12 mouse cellular contexts compared by ENCODE assay signal in genomic region chr15:77829542-77829941, GRCm38 (mm10). TPM values are rescaled to one million over a fixed set of nuclear protein-coding genes. Genes with fewer than 3 reads are reported as not detected.
DNase-seq lines count a peak whose midpoint lies in the region; ATAC-seq and TF ChIP-seq lines count a peak whose summit lies in the region.
"Had no signal": no experiment of that assay in that cellular context is flagged by ENCODE, and none has a peak within 500 bp of the region (broad histone marks: within the 10 kb centered on the region; RNA-seq: fewer than 3 reads in every experiment).

No protein-coding gene starts in this region.

- H3K9me3 ChIP-seq in hindbrain, embryonic 10.5 days, result no peaks in the 10 kb centered on the region
- no peaks in the 10 kb centered on the region for H3K9me3 ChIP-seq in hindbrain, embryonic 16.5 days (ENCODE audit: control insufficient read depth, low read length)
- H3K9me3 ChIP-seq in lung, postnatal 0 days (ENCODE audit: low read length), result no peaks in the 10 kb centered on the region
- H3K9me3 ChIP-seq in stomach, postnatal 0 days (ENCODE audit: control insufficient read depth, low read length), result no peaks in the 10 kb centered on the region
- H3K9me3 ChIP-seq: heart, embryonic 13.5 days; limb, embryonic 13.5 days; midbrain, embryonic 10.5 days had no signal

- H3K27me3 ChIP-seq in hindbrain, embryonic 10.5 days (ENCODE audit: insufficient read depth, poor library complexity, severe bottlenecking), result no peaks in the 10 kb centered on the region
- no peaks in the 10 kb centered on the region for H3K27me3 ChIP-seq in hindbrain, embryonic 16.5 days (replicated peaks; ENCODE audit: control insufficient read depth, insufficient read depth, low read length)
- no peaks in the 10 kb centered on the region for H3K27me3 ChIP-seq in lung, postnatal 0 days (replicated peaks; ENCODE audit: insufficient read depth, low read length)
- H3K27me3 ChIP-seq in stomach, postnatal 0 days (ENCODE audit: control insufficient read depth, insufficient read depth, low read length), result no peaks in the 10 kb centered on the region
- H3K27me3 ChIP-seq: heart, embryonic 13.5 days; limb, embryonic 13.5 days had no signal

- WGBS in hindbrain, embryonic 10.5 days, result 82% methylated on average over 2 of the region's 2 CpGs
- 74% methylated on average over 2 of the region's 2 CpGs for WGBS in hindbrain, embryonic 16.5 days
- 63% methylated on average over 2 of the region's 2 CpGs for WGBS in lung, postnatal 0 days
- WGBS in lung, adult 2 months, result 55% methylated on average over 2 of the region's 2 CpGs
- 66% methylated on average over 2 of the region's 2 CpGs for WGBS in stomach, postnatal 0 days

- ATAC-seq in hindbrain, embryonic 16.5 days, result no peak
- ATAC-seq in lung, postnatal 0 days, result no peak
- ATAC-seq in stomach, postnatal 0 days (ENCODE audit: low FRiP score, low TSS enrichment), result no peak

- no peak for TF ChIP-seq POLR2A in lung, adult 2 months (IDR thresholded peaks at IDR 0.05; ENCODE audit: borderline replicate concordance, extremely low read depth, low read depth, low read length)
- no peak for TF ChIP-seq POLR2A in embryonic fibroblast, embryonic 13.5 days (IDR thresholded peaks at IDR 0.05; ENCODE audit: low read depth, low read length)

- no peak overlapping the region for H3K4me3 ChIP-seq in hindbrain, embryonic 10.5 days
- H3K4me3 ChIP-seq in hindbrain, embryonic 16.5 days (ENCODE audit: low read length), result no peak overlapping the region
- no peak overlapping the region for H3K4me3 ChIP-seq in lung, postnatal 0 days (ENCODE audit: low read depth, low read length)
- no peak overlapping the region for H3K4me3 ChIP-seq in lung, adult 2 months (replicated peaks; ENCODE audit: extremely low read depth, low read depth, low read length)
- no peak overlapping the region for H3K4me3 ChIP-seq in embryonic fibroblast, embryonic 13.5 days (ENCODE audit: insufficient read depth, low read length)
- H3K4me3 ChIP-seq in stomach, postnatal 0 days (ENCODE audit: low read depth, low read length), result no peak overlapping the region
- H3K4me3 ChIP-seq: heart, embryonic 13.5 days; limb, embryonic 13.5 days; midbrain, embryonic 10.5 days had no signal

- no peak overlapping the region for H3K9ac ChIP-seq in hindbrain, embryonic 16.5 days (ENCODE audit: low read depth, low read length)
- H3K9ac ChIP-seq in lung, postnatal 0 days (replicated peaks; ENCODE audit: low read depth), result no peak overlapping the region
- H3K9ac ChIP-seq in stomach, postnatal 0 days (ENCODE audit: low read length), result no peak overlapping the region
- H3K9ac ChIP-seq: heart, embryonic 13.5 days; hindbrain, embryonic 14.5 days; limb, embryonic 13.5 days had no signal

- peak overlapping the region; percentile 40; the same call in 1 of the 2 replicates for H3K27ac ChIP-seq in hindbrain, embryonic 10.5 days
- no peak overlapping the region for H3K27ac ChIP-seq in hindbrain, embryonic 16.5 days (ENCODE audit: low read depth, low read length)
- peak overlapping the region; percentile 61; the same call in 1 of the 2 replicates for H3K27ac ChIP-seq in lung, postnatal 0 days (ENCODE audit: low read length)
- peak overlapping the region; percentile 10; the same call in 1 of the 2 replicates for H3K27ac ChIP-seq in embryonic fibroblast, embryonic 13.5 days (ENCODE audit: insufficient read depth, low read length)
- peak overlapping the region; percentile 45 for H3K27ac ChIP-seq in stomach, postnatal 0 days (replicated peaks)
- H3K27ac ChIP-seq: hindbrain, embryonic 14.5 days; limb, embryonic 13.5 days; midbrain, embryonic 10.5 days had no signal

- no peak overlapping the region for H3K4me2 ChIP-seq in hindbrain, embryonic 16.5 days (ENCODE audit: low read length)
- no peak overlapping the region for H3K4me2 ChIP-seq in lung, postnatal 0 days (replicated peaks; ENCODE audit: low read depth, low read length)
- H3K4me2 ChIP-seq in stomach, postnatal 0 days (replicated peaks; ENCODE audit: low read depth), result no peak overlapping the region
- H3K4me2 ChIP-seq: heart, embryonic 13.5 days; hindbrain, embryonic 14.5 days; limb, embryonic 13.5 days had no signal

- TF ChIP-seq CTCF in lung, postnatal 0 days (IDR thresholded peaks at IDR 0.05), result no peak
- no peak for TF ChIP-seq CTCF in lung, adult 2 months (IDR thresholded peaks at IDR 0.05; ENCODE audit: insufficient read depth, low read length)
- no peak for TF ChIP-seq CTCF in embryonic fibroblast, embryonic 13.5 days (IDR thresholded peaks at IDR 0.05; ENCODE audit: borderline replicate concordance, insufficient read depth, low read length)
- TF ChIP-seq CTCF in stomach, postnatal 0 days (IDR thresholded peaks at IDR 0.05; ENCODE audit: low read depth), result no peak

- DNase-seq in hindbrain, embryonic 10.5 days (ENCODE audit: low spot score), result no peak
- DNase-seq in lung, postnatal 0 days (ENCODE audit: low spot score), result no peak
- no peak for DNase-seq in lung, adult 2 months
- DNase-seq in stomach, postnatal 0 days (ENCODE audit: low spot score), result no peak
- DNase-seq in right cerebral cortex, adult 2 months (ENCODE audit: low spot score in 2 of 2), result no peak
- DNase-seq: adrenal gland, postnatal 10 days had no signal

- H3K4me1 ChIP-seq in hindbrain, embryonic 10.5 days (replicated peaks), result peaks cover 48% of the 10 kb centered on the region
- H3K4me1 ChIP-seq in hindbrain, embryonic 16.5 days (ENCODE audit: control insufficient read depth, insufficient read depth, low read depth, low read length), result peaks cover 3% of the 10 kb centered on the region; the same call in 1 of the 2 replicates
- peaks cover 64% of the 10 kb centered on the region for H3K4me1 ChIP-seq in lung, postnatal 0 days (ENCODE audit: insufficient read depth, low read depth, low read length)
- H3K4me1 ChIP-seq in lung, adult 2 months (ENCODE audit: control insufficient read depth, insufficient read depth, low read length), result peaks cover 73% of the 10 kb centered on the region
- H3K4me1 ChIP-seq in embryonic fibroblast, embryonic 13.5 days (ENCODE audit: control insufficient read depth, insufficient read depth, low read length), result peaks cover 52% of the 10 kb centered on the region
- peaks cover 23% of the 10 kb centered on the region for H3K4me1 ChIP-seq in stomach, postnatal 0 days (replicated peaks; ENCODE audit: control insufficient read depth, insufficient read depth)

- peaks cover 38% of the 10 kb centered on the region for H3K36me3 ChIP-seq in hindbrain, embryonic 10.5 days
- 0 out of 2 replicates have a peak, but pooled peaks cover 3% of the 10 kb centered on the region for H3K36me3 ChIP-seq in hindbrain, embryonic 16.5 days (ENCODE audit: control insufficient read depth, insufficient read depth, low read length)
- H3K36me3 ChIP-seq in lung, postnatal 0 days (ENCODE audit: insufficient read depth, low read length), result no peaks in the 10 kb centered on the region
- H3K36me3 ChIP-seq in stomach, postnatal 0 days (ENCODE audit: control insufficient read depth, insufficient read depth, low read length), result 0 out of 2 replicates have a peak, but pooled peaks cover 3% of the 10 kb centered on the region

- TF ChIP-seq EP300 in lung, postnatal 0 days (IDR thresholded peaks at IDR 0.05), result no peak
- TF ChIP-seq EP300 in stomach, postnatal 0 days (optimal IDR thresholded peaks at IDR 0.05), result no peak

RNA-seq across cellular contexts. Expression of gene Myh9, which starts 12.4 kb away (rescaled TPM):
- 32.7 and 38.4 TPM in 2 replicates for polyA plus RNA-seq in hindbrain, embryonic 10.5 days (2016; fragmentation: Nextera tagmentation; extraction: Ambion mirVana)
- 8.4 and 11.8 TPM in 2 replicates for polyA plus RNA-seq in hindbrain, embryonic 16.5 days (2015; fragmentation: Nextera tagmentation; extraction: Ambion mirVana)
- polyA plus RNA-seq in lung, postnatal 0 days (2015; fragmentation: Nextera tagmentation; extraction: Ambion mirVana), result 59.3 and 67.3 TPM in 2 replicates
- polyA plus RNA-seq in lung, adult 2 months (2012; rRNA removed), result 133 and 162 TPM in 2 replicates
- polyA plus RNA-seq in embryonic fibroblast, embryonic 13.5 days (2011; ENCODE audit: insufficient read length, low read depth, missing spikeins), result 718 and 1,071 TPM in 2 replicates
- polyA plus RNA-seq in stomach, postnatal 0 days (2015; fragmentation: Nextera tagmentation; extraction: Ambion mirVana), result 27.9 and 32.9 TPM in 2 replicates
